Mouse (Mus musculus): ENCODE data around the gene Fpr2. TPM values are rescaled to one million over a fixed set of nuclear protein-coding genes. Genes with fewer than 3 reads are reported as not detected.
A peak's percentile ranks its signal among the peaks of the same experiment; 100 is the strongest.

The Fpr2 gene
- total RNA-seq, 1 experiment: not detected

DNA sequence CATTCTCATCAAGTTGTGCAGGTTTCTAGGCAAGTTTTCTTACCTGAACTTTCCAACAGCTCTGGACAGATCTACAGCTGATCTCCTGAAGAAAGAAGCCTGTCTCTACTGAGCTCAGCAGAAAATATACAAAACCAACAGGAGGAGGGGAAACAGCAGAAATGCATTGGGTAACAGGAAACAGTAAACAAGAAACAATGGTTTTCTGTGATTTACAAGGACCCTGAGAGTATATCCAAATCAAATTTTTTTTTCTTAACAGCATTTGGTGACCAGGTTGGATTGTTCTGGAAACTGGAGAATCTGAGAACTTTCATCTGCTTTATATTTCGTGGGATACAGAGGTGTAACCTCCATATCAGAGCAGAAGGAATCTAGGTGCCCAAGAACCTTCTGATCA is 3.8 kb upstream of the Fpr2 start, which contains the start of gene Fpr1:
Gene Fpr1, minus strand, starts transcription at position 101 of the 400 bp plus-strand sequence.
- H3K36me3 ChIP-seq (ENCODE audit: control insufficient read depth, insufficient read depth, low read length, poor library complexity, severe bottlenecking): no peaks in the 10 kb centered on the region
- no peaks in the 10 kb centered on the region for H3K9me3 ChIP-seq (ENCODE audit: control insufficient read depth, insufficient read depth, low read depth, low read length)
- no peak within 1 kb of the TSS for H3K4me3 ChIP-seq (ENCODE audit: insufficient read depth in 1 of 2, low read depth in 1 of 2, low read length in 2 of 2, poor library complexity in 1 of 2, severe bottlenecking in 1 of 2)
- no peak for DNase-seq (ENCODE audit: low read depth, low spot score)
- H3K27ac ChIP-seq (ENCODE audit: insufficient read depth, low read depth, low read length, poor library complexity, severe bottlenecking): no peak within 1 kb of the TSS
- H3K4me1 ChIP-seq (ENCODE audit: control insufficient read depth in 2 of 2, insufficient read depth in 2 of 2, low read length in 2 of 2, poor library complexity in 1 of 2): no peaks in the 10 kb centered on the region
- no peak for TF ChIP-seq HCFC1 (IDR thresholded peaks at IDR 0.05; ENCODE audit: borderline replicate concordance, insufficient read depth, low read length)
- TF ChIP-seq ZC3H11A (IDR thresholded peaks at IDR 0.05; ENCODE audit: borderline replicate concordance, low read depth, low read length): no peak
- no peak for TF ChIP-seq ZNF384 (IDR thresholded peaks at IDR 0.05; ENCODE audit: low read depth, low read length)
- no peak for TF ChIP-seq MAFK (IDR thresholded peaks at IDR 0.05; ENCODE audit: insufficient read depth, low read depth, low read length)
- no peak for TF ChIP-seq CHD2 (IDR thresholded peaks at IDR 0.05; ENCODE audit: low read depth, low read length)
- no peak within 1 kb of the TSS for H3K9ac ChIP-seq (ENCODE audit: insufficient read depth, low read depth, low read length, poor library complexity, severe bottlenecking)
- in situ Hi-C loops (cut with MboI; ENCODE audit: low sequenced_read_pairs in 2 of 2, unreplicated experiment in 2 of 2): loop anchor here in 1 of 2 experiments (10.0 kb wide), 1 partner anchor 109 kb away; no protein-coding TSS in a partner anchor

DNA sequence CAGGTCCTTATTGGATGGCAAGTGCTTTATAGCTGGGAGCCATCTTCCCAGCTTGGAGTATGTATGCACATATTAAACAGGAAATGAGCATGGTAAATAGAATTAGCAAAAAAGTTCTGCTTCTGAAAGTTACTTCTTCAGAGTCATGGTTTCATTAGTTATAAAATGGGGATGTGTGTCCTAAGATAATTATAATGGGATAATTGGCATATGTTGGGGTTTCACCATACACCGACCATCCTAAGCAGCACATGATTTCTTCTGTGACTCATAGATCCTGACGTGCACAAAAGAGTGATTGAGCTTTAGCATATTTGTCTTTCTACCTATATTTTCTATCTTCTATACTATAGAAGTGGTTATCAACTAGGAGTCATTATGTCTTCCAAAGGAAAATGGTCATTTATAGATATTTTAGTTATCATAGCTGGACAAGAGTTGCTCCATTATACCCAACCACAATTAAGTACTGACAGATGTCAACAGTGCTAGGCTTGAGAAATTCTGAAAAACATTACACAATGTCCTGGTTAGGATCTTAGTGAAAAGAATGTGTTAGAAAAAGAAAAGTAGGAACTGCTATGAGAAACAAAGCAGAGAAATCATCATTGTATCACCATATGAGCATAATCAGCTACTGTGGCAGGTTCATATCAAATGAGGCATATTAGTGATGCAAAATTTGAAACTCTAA is 2.3 kb downstream of the Fpr2 start:
- Histone ChIP-seq H3K4me1 (ENCODE audit: control insufficient read depth in 2 of 2, insufficient read depth in 2 of 2, low read length in 2 of 2, poor library complexity in 1 of 2) (no peaks in the 10 kb centered on the region), H3K4me3 (ENCODE audit: insufficient read depth in 1 of 2, low read depth in 1 of 2, low read length in 2 of 2, poor library complexity in 1 of 2, severe bottlenecking in 1 of 2) (no peak overlapping the region)

GRCm38 (mm10) chr17:17896039-17896438 is 8.4 kb downstream of the Fpr2 start:
- no peaks in the 10 kb centered on the region for H3K9me3 ChIP-seq (ENCODE audit: control insufficient read depth, insufficient read depth, low read depth, low read length)
- no peaks in the 10 kb centered on the region for H3K4me1 ChIP-seq (ENCODE audit: control insufficient read depth in 2 of 2, insufficient read depth in 2 of 2, low read length in 2 of 2, poor library complexity in 1 of 2)
- peak; percentile 35 for DNase-seq (ENCODE audit: low read depth, low spot score)
- TF ChIP-seq CHD2 (IDR thresholded peaks at IDR 0.05; ENCODE audit: low read depth, low read length) (no peak), ZC3H11A (IDR thresholded peaks at IDR 0.05; ENCODE audit: borderline replicate concordance, low read depth, low read length) (peak; percentile 85; the same call in 1 of the 2 replicates)
- in situ Hi-C loops (cut with MboI; ENCODE audit: low sequenced_read_pairs in 2 of 2, unreplicated experiment in 2 of 2): loop anchor here in 1 of 2 experiments (10.0 kb wide), 1 partner anchor 121 kb away; no protein-coding TSS in a partner anchor
- no peak overlapping the region for H3K9ac ChIP-seq (ENCODE audit: insufficient read depth, low read depth, low read length, poor library complexity, severe bottlenecking)
- no peak overlapping the region for H3K4me3 ChIP-seq (ENCODE audit: insufficient read depth in 1 of 2, low read depth in 1 of 2, low read length in 2 of 2, poor library complexity in 1 of 2, severe bottlenecking in 1 of 2)
- no peak overlapping the region for H3K27ac ChIP-seq (ENCODE audit: insufficient read depth, low read depth, low read length, poor library complexity, severe bottlenecking)
- H3K36me3 ChIP-seq (ENCODE audit: control insufficient read depth, insufficient read depth, low read length, poor library complexity, severe bottlenecking): no peaks in the 10 kb centered on the region

More for the DNA sequence above, 2.3 kb downstream of the Fpr2 start:
- no peak for TF ChIP-seq CHD2 (IDR thresholded peaks at IDR 0.05; ENCODE audit: low read depth, low read length)
- TF ChIP-seq ZC3H11A (IDR thresholded peaks at IDR 0.05; ENCODE audit: borderline replicate concordance, low read depth, low read length): no peak
- Histone ChIP-seq H3K9me3 (ENCODE audit: control insufficient read depth, insufficient read depth, low read depth, low read length) (no peaks in the 10 kb centered on the region), H3K36me3 (ENCODE audit: control insufficient read depth, insufficient read depth, low read length, poor library complexity, severe bottlenecking) (no peaks in the 10 kb centered on the region), H3K9ac (ENCODE audit: insufficient read depth, low read depth, low read length, poor library complexity, severe bottlenecking) (no peak overlapping the region), H3K27ac (ENCODE audit: insufficient read depth, low read depth, low read length, poor library complexity, severe bottlenecking) (no peak overlapping the region)
- no peak for DNase-seq (ENCODE audit: low read depth, low spot score)
- in situ Hi-C loops (cut with MboI; ENCODE audit: low sequenced_read_pairs in 2 of 2, unreplicated experiment in 2 of 2): loop anchor here (10.0 kb wide), 1 partner anchor 115 kb away; no protein-coding TSS in a partner anchor

- H3K4me3 ChIP-seq (ENCODE audit: insufficient read depth in 1 of 2, low read depth in 1 of 2, low read length in 2 of 2, poor library complexity in 1 of 2, severe bottlenecking in 1 of 2): no peak overlapping the region
- in situ Hi-C loops (cut with MboI; ENCODE audit: low sequenced_read_pairs in 2 of 2, unreplicated experiment in 2 of 2): loop anchor here in 1 of 2 experiments (10.0 kb wide), 1 partner anchor 124 kb away; no protein-coding TSS in a partner anchor
- TF ChIP-seq ZC3H11A (IDR thresholded peaks at IDR 0.05; ENCODE audit: borderline replicate concordance, low read depth, low read length) (peak; percentile 55; the same call in 1 of the 2 replicates), MAFK (IDR thresholded peaks at IDR 0.05; ENCODE audit: insufficient read depth, low read depth, low read length) (no peak)
- H3K9ac ChIP-seq (ENCODE audit: insufficient read depth, low read depth, low read length, poor library complexity, severe bottlenecking): no peak overlapping the region
- H3K27ac ChIP-seq (ENCODE audit: insufficient read depth, low read depth, low read length, poor library complexity, severe bottlenecking): no peak overlapping the region
- no peaks in the 10 kb centered on the region for H3K36me3 ChIP-seq (ENCODE audit: control insufficient read depth, insufficient read depth, low read length, poor library complexity, severe bottlenecking)
- no peaks in the 10 kb centered on the region for H3K9me3 ChIP-seq (ENCODE audit: control insufficient read depth, insufficient read depth, low read depth, low read length)
- H3K4me1 ChIP-seq (ENCODE audit: control insufficient read depth in 2 of 2, insufficient read depth in 2 of 2, low read length in 2 of 2, poor library complexity in 1 of 2): no peaks in the 10 kb centered on the region
- peak; percentile 26 for DNase-seq (ENCODE audit: low read depth, low spot score)
Observed at GRCm38 (mm10) chr17:17899268-17899667, 11.6 kb downstream of the Fpr2 start.

DNA sequence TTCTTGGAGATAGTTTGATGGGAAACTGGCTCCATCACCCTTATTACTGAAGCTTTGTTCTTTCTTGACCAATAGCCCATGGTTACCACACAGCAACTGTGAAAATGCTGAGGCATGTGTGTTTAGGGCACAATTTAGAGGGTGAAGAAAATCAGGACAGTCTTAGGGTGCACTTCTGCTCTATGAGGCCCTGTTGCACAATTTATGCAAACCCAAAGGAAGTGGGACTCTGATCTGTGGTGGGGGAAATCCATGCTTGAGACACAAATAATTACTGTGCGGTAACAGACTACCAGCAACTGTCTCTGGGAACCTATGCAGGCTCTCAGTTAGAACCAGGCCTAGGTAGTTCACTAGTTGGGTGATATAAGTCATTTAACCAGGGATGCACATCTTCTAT is 13.1 kb downstream of the Fpr2 start:
- Histone ChIP-seq H3K4me1 (ENCODE audit: control insufficient read depth in 2 of 2, insufficient read depth in 2 of 2, low read length in 2 of 2, poor library complexity in 1 of 2) (no peaks in the 10 kb centered on the region), H3K9me3 (ENCODE audit: control insufficient read depth, insufficient read depth, low read depth, low read length) (no peaks in the 10 kb centered on the region), H3K4me3 (ENCODE audit: insufficient read depth in 1 of 2, low read depth in 1 of 2, low read length in 2 of 2, poor library complexity in 1 of 2, severe bottlenecking in 1 of 2) (no peak overlapping the region), H3K36me3 (ENCODE audit: control insufficient read depth, insufficient read depth, low read length, poor library complexity, severe bottlenecking) (no peaks in the 10 kb centered on the region), H3K9ac (ENCODE audit: insufficient read depth, low read depth, low read length, poor library complexity, severe bottlenecking) (no peak overlapping the region), H3K27ac (ENCODE audit: insufficient read depth, low read depth, low read length, poor library complexity, severe bottlenecking) (no peak overlapping the region)
- in situ Hi-C loops (cut with MboI; ENCODE audit: low sequenced_read_pairs in 2 of 2, unreplicated experiment in 2 of 2): no loop called here
- no peak for DNase-seq (ENCODE audit: low read depth, low spot score)
- TF ChIP-seq HCFC1 (IDR thresholded peaks at IDR 0.05; ENCODE audit: borderline replicate concordance, insufficient read depth, low read length): no peak
- no peak for TF ChIP-seq MAFK (IDR thresholded peaks at IDR 0.05; ENCODE audit: insufficient read depth, low read depth, low read length)
- no peak for TF ChIP-seq ZNF384 (IDR thresholded peaks at IDR 0.05; ENCODE audit: low read depth, low read length)
- TF ChIP-seq CHD2 (IDR thresholded peaks at IDR 0.05; ENCODE audit: low read depth, low read length): no peak
- no peak for TF ChIP-seq ZC3H11A (IDR thresholded peaks at IDR 0.05; ENCODE audit: borderline replicate concordance, low read depth, low read length)

Measured in ES-E14 (cell line).